ENCODE assay signal across 35 mouse cellular contexts in the genomic region with DNA sequence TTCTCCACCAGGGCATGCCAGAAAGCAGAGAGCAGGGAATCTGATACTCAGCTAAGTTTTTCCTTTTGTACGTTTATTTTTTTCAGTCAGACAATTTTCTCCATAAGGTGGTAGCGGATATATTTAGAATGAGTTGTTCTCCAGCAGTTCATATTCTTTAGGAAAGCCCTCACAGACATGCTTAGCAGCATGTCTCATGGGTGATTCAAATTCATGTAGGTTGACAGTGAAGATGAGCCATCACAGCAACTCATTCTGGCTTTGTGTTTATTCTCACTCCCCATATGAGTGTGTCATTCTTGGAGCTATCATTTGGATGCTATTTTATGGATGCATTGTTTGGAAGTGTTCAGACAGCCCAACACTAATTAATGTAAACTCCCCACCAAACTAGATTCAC.
"Had no signal": no experiment of that assay in that cellular context is flagged by ENCODE, and none has a peak within 500 bp of the region (broad histone marks: within the 10 kb centered on the region; RNA-seq: fewer than 3 reads in every experiment).

No protein-coding gene starts in this region.

- H3K36me3 ChIP-seq: heart, embryonic 12.5 days; heart, embryonic 13.5 days; heart, embryonic 15.5 days; hindbrain, embryonic 10.5 days; hindbrain, embryonic 12.5 days; hindbrain, embryonic 13.5 days; hindbrain, embryonic 15.5 days; intestine, embryonic 15.5 days; kidney, embryonic 15.5 days had no signal

- H3K9me3 ChIP-seq: heart, embryonic 12.5 days; heart, embryonic 13.5 days; heart, embryonic 15.5 days; hindbrain, embryonic 10.5 days; hindbrain, embryonic 12.5 days; hindbrain, embryonic 13.5 days; hindbrain, embryonic 15.5 days; intestine, embryonic 15.5 days; kidney, embryonic 15.5 days had no signal

- DNase-seq: heart, postnatal 10 days; heart, postnatal 14 days; heart, postnatal 36 days; heart, postnatal 4 days; kidney, adult 11 months; kidney, adult 18-20 months; kidney, adult 2 months; kidney, adult 8-10 months; kidney, adult 9 months; kidney, postnatal 10 days; kidney, postnatal 14 days; kidney, postnatal 25 days; kidney, postnatal 36 days; kidney, postnatal 4 days; layer of hippocampus, adult 9-11 months; layer of hippocampus, postnatal 36 days had no signal

- ATAC-seq: hindbrain, embryonic 16.5 days; hindbrain, postnatal 0 days; inflammation-experienced regulatory T-cells, adult 6 months; intestine, embryonic 15.5 days; intestine, embryonic 16.5 days; intestine, postnatal 0 days had no signal

- H3K4me2 ChIP-seq: heart, embryonic 11.5 days; heart, embryonic 12.5 days; heart, embryonic 13.5 days; heart, embryonic 15.5 days; hindbrain, embryonic 12.5 days; hindbrain, embryonic 13.5 days; hindbrain, embryonic 14.5 days; hindbrain, embryonic 15.5 days; intestine, embryonic 15.5 days; kidney, embryonic 15.5 days had no signal

- H3K9ac ChIP-seq: heart, embryonic 12.5 days; heart, embryonic 13.5 days; heart, embryonic 15.5 days; hindbrain, embryonic 12.5 days; hindbrain, embryonic 13.5 days; hindbrain, embryonic 14.5 days; hindbrain, embryonic 15.5 days; intestine, embryonic 15.5 days; kidney, embryonic 15.5 days had no signal

- H3K4me3 ChIP-seq: heart, embryonic 12.5 days; heart, embryonic 13.5 days; heart, embryonic 15.5 days; hindbrain, embryonic 10.5 days; hindbrain, embryonic 12.5 days; hindbrain, embryonic 13.5 days; hindbrain, embryonic 15.5 days; intestine, embryonic 15.5 days; kidney, embryonic 15.5 days; layer of hippocampus, adult 2 months; left cerebral cortex, adult 2 months had no signal

- H3K27ac ChIP-seq: heart, embryonic 13.5 days; heart, embryonic 15.5 days; hindbrain, embryonic 10.5 days; hindbrain, embryonic 12.5 days; hindbrain, embryonic 13.5 days; hindbrain, embryonic 14.5 days; hindbrain, embryonic 15.5 days; hindbrain, postnatal 0 days; intestine, embryonic 15.5 days; kidney, embryonic 15.5 days; kidney, postnatal 0 days; layer of hippocampus, adult 2 months; left cerebral cortex, adult 2 months had no signal

- H3K27me3 ChIP-seq: heart, embryonic 12.5 days; heart, embryonic 13.5 days; heart, embryonic 15.5 days; hindbrain, embryonic 12.5 days; hindbrain, embryonic 13.5 days; hindbrain, embryonic 15.5 days; intestine, embryonic 15.5 days; kidney, embryonic 15.5 days had no signal

- H3K4me1 ChIP-seq: heart, embryonic 12.5 days; heart, embryonic 13.5 days; heart, embryonic 15.5 days; hindbrain, embryonic 10.5 days; hindbrain, embryonic 12.5 days; hindbrain, embryonic 13.5 days; hindbrain, embryonic 15.5 days; intestine, embryonic 15.5 days; kidney, embryonic 15.5 days had no signal
